Mouse (Mus musculus): ENCODE measurements around the gene Mmp28.

GRCm38 (mm10) chr11:83429355-83429754 is 33.5 kb downstream of the Mmp28 start, which contains the start of gene Gas2l2:
- TF ChIP-seq CTCF (IDR thresholded peaks at IDR 0.05; ENCODE audit: low read depth, low read length) (no peak), POLR2A (IDR thresholded peaks at IDR 0.05; ENCODE audit: insufficient read depth, low read length) (no peak), EP300 (IDR thresholded peaks at IDR 0.05; ENCODE audit: insufficient read depth, low read depth, low read length) (no peak)

Measured in ES-Bruce4 (cell line).